Mouse (Mus musculus): ENCODE results near the gene Tulp3. TPM values are rescaled to one million over a fixed set of nuclear protein-coding genes. Genes with fewer than 3 reads are reported as not detected.

The Tulp3 gene
- total RNA-seq, 1 experiment from 2014 or later = 2.9 TPM

DNA sequence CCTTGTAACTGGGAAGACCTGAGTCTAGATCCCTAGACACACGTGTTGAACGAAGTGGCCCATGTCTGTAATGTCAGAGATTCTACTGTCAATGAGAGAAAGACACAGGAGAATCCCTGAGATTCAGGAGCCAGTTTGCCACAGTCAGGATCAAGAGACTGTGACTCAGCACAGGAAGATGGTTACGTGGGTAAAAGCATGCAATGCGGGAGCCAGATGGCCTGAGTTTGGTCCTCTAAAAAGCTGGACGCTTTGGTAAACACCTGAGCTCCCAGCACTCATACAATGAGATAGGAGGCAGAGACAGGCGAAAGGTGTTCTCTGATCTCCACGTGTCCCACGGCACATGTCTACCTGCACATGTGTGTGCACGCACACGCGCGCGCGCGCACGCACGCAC lies 82.9 kb downstream of the Tulp3 start:
- no peak for ATAC-seq (ENCODE audit: extremely low read depth, insufficient number of reproducible peaks, low FRiP score, poor library complexity, severe bottlenecking)

Other genes starting within 250 kb of the Tulp3 start
- gene Tspan9, start 212.3 kb downstream of the Tulp3 start, total RNA-seq (2017) = 1.7 and 2.3 TPM in 2 replicates
- gene Tead4, start 55.0 kb downstream of the Tulp3 start, total RNA-seq (2017) = not detected in 2 replicates
- gene Rhno1, start 7.1 kb upstream of the Tulp3 start, total RNA-seq (2017) = 40.5 and 48.7 TPM in 2 replicates
- 2.2 and 7.8 TPM in 2 replicates for gene Foxm1, start 7.1 kb upstream of the Tulp3 start, total RNA-seq (2017)
- not detected in 2 replicates for gene Tex52, start 19.6 kb upstream of the Tulp3 start, total RNA-seq (2017)
- gene Gm44596, start 19.7 kb upstream of the Tulp3 start, total RNA-seq (2017) = not detected in 2 replicates
- 0.12 TPM in 1 of 2 replicates, not detected in the other for gene Nrip2, start 43.4 kb upstream of the Tulp3 start, total RNA-seq (2017)
- gene Itfg2, start 69.1 kb upstream of the Tulp3 start, total RNA-seq (2017) = 35.7 and 37.1 TPM in 2 replicates
- gene Fkbp4, start 82.8 kb upstream of the Tulp3 start, total RNA-seq (2017) = 66.1 and 83.2 TPM in 2 replicates
- gene Pzp, start 170.9 kb upstream of the Tulp3 start, total RNA-seq (2017) = 0.47 TPM in 1 of 2 replicates, not detected in the other
- not detected in 2 replicates for gene A2ml1, start 225.8 kb upstream of the Tulp3 start, total RNA-seq (2017)